Mouse (Mus musculus) bone marrow macrophage, adult 2 months (primary cell): Measurements from ENCODE around the gene Eea1.

Experiments
- CTCF ChIP-seq: IDR thresholded peaks from 2 replicates; pipeline ENCODE4 v1.5.1; 2012; ENCODE audit warnings: low read depth, mild to moderate bottlenecking, low read length, moderate library complexity
- POLR2A ChIP-seq: IDR thresholded peaks from 2 replicates; pipeline ENCODE4 v1.6.1; 2012; ENCODE audit warnings: mild to moderate bottlenecking, low read depth, low read length, borderline replicate concordance

GRCm38 (mm10) chr10:95894856-95895386 is 45.5 kb upstream of the Eea1 start:
- no peak for TF ChIP-seq POLR2A
- TF ChIP-seq CTCF: peak; percentile 71
